Mouse (Mus musculus) MEL (cell line): Measurements from ENCODE around the gene Arhgap20. TPM values are rescaled to one million over a fixed set of nuclear protein-coding genes. Genes with fewer than 3 reads are reported as not detected.

ENCODE experiments used
- DNase-seq: peaks from one replicate; pipeline ENCODE4 v3.0.0; 2011; ENCODE audit warnings: low read depth, low spot score
- H3K27ac ChIP-seq: 2 replicates; pipeline ENCODE4 v1.5.1; 2012; ENCODE audit warnings: low read depth, mild to moderate bottlenecking, control low read depth, low read length, moderate library complexity; ENCODE audit not compliant: control insufficient read depth
- H3K27me3 ChIP-seq, 2 experiments: fragments of 150-350 bp in 1 of 2; sonication (generic) in 1 of 2; 2 replicates each; pipeline ENCODE4 v1.6.1; 2012; ENCODE audit warnings: low read length in 2 of 2, mild to moderate bottlenecking in 2 of 2, improper control_type of control experiment in 1 of 2, moderate library complexity in 1 of 2; ENCODE audit not compliant: insufficient read depth in 2 of 2, control insufficient read depth in 1 of 2
- H3K36me3 ChIP-seq, 2 experiments: 2 replicates each; pipeline ENCODE4 v1.6.1; 2012 to 2014; ENCODE audit warnings: low read length in 2 of 2, improper control_type of control experiment in 1 of 2, inconsistent platforms in 1 of 2, mild to moderate bottlenecking in 1 of 2; ENCODE audit not compliant: insufficient read depth in 2 of 2, control insufficient read depth in 1 of 2
- H3K4me1 ChIP-seq, 2 experiments: fragments of 150-350 bp in 1 of 2; sonication (generic) in 1 of 2; 2 replicates each; pipeline ENCODE4 v1.6.1; 2012; ENCODE audit warnings: low read length in 2 of 2, improper control_type of control experiment in 1 of 2, mild to moderate bottlenecking in 1 of 2; ENCODE audit not compliant: insufficient read depth in 2 of 2, control insufficient read depth in 1 of 2
- H3K4me3 ChIP-seq, 2 experiments: fragments of 150-350 bp in 1 of 2; sonication (generic) in 1 of 2; 2 replicates each; pipeline ENCODE4 v1.5.1; 2012; ENCODE audit warnings: low read depth in 2 of 2, low read length in 2 of 2, mild to moderate bottlenecking in 2 of 2, moderate library complexity in 2 of 2, control low read depth in 1 of 2, improper control_type of control experiment in 1 of 2; ENCODE audit not compliant: control insufficient read depth in 1 of 2, insufficient read depth in 1 of 2
- H3K79me2 ChIP-seq: 2 replicates; pipeline ENCODE4 v1.6.1; 2012; ENCODE audit warnings: mild to moderate bottlenecking, low read length, moderate library complexity; ENCODE audit not compliant: control insufficient read depth, poor library complexity, insufficient read depth
- H3K9ac ChIP-seq: 2 replicates; pipeline ENCODE4 v1.6.1; 2012; ENCODE audit warnings: low read depth, mild to moderate bottlenecking, control low read depth, low read length, moderate library complexity; ENCODE audit not compliant: control insufficient read depth, poor library complexity, severe bottlenecking
- H3K9me3 ChIP-seq: fragments of 150-350 bp; sonication (generic); replicated peaks from 2 replicates; pipeline ENCODE4 v1.6.1; 2012; ENCODE audit warnings: mild to moderate bottlenecking, low read length, improper control_type of control experiment, moderate library complexity; ENCODE audit not compliant: insufficient read depth
- CHD2 ChIP-seq: IDR thresholded peaks from 2 replicates; pipeline ENCODE4 v1.6.1; 2011; ENCODE audit warnings: low read length, improper control_type of control experiment
- ETS1 ChIP-seq: IDR thresholded peaks from 2 replicates; pipeline ENCODE4 v1.6.1; 2012; ENCODE audit warnings: low read depth, mild to moderate bottlenecking, inconsistent platforms, low read length, improper control_type of control experiment, moderate library complexity
- GABPA ChIP-seq: IDR thresholded peaks from 2 replicates; pipeline ENCODE4 v1.6.1; 2012; ENCODE audit warnings: low read depth, mild to moderate bottlenecking, inconsistent platforms, low read length, improper control_type of control experiment, moderate library complexity
- GATA1 ChIP-seq: IDR thresholded peaks from 2 replicates; pipeline ENCODE4 v1.6.1; 2011; ENCODE audit warnings: low read depth, low read length, improper control_type of control experiment
- HCFC1 ChIP-seq: IDR thresholded peaks from 2 replicates; pipeline ENCODE4 v1.6.1; 2012; ENCODE audit warnings: low read depth, mild to moderate bottlenecking, inconsistent platforms, low read length, improper control_type of control experiment, moderate library complexity
- JUND ChIP-seq: IDR thresholded peaks from 2 replicates; pipeline ENCODE4 v1.6.1; 2011; ENCODE audit warnings: low read depth, mild to moderate bottlenecking, improper control_type of control experiment, low read length
- KAT2A ChIP-seq: conservative IDR thresholded peaks from 2 replicates; pipeline ENCODE4 v1.6.1; 2012; ENCODE audit warnings: low read depth, low read length, improper control_type of control experiment, inconsistent platforms
- MAFK ChIP-seq: IDR thresholded peaks from 2 replicates; pipeline ENCODE4 v1.6.1; 2011; ENCODE audit warnings: low read depth, mild to moderate bottlenecking, low read length, improper control_type of control experiment, borderline replicate concordance
- MXI1 ChIP-seq: IDR thresholded peaks from 2 replicates; pipeline ENCODE4 v1.6.1; 2011; ENCODE audit warnings: mild to moderate bottlenecking, low read depth, low read length, improper control_type of control experiment
- NELFE ChIP-seq: IDR thresholded peaks from 2 replicates; pipeline ENCODE4 v1.6.1; 2011; ENCODE audit warnings: low read depth, low read length, improper control_type of control experiment
- NRF1 ChIP-seq: IDR thresholded peaks from 2 replicates; pipeline ENCODE4 v1.6.1; 2014; ENCODE audit warnings: low read depth, mild to moderate bottlenecking, inconsistent platforms, low read length, improper control_type of control experiment, moderate library complexity; ENCODE audit not compliant: poor library complexity, insufficient read depth, severe bottlenecking
- POLR2A ChIP-seq, 2 experiments: IDR thresholded peaks; 2 replicates each; pipeline ENCODE4 v1.6.1; 2011 to 2012; ENCODE audit warnings: low read length in 2 of 2, mild to moderate bottlenecking in 2 of 2, control low read depth in 1 of 2, improper control_type of control experiment in 1 of 2, low read depth in 1 of 2, moderate library complexity in 1 of 2; ENCODE audit not compliant: control insufficient read depth in 1 of 2, insufficient read depth in 1 of 2, poor library complexity in 1 of 2
- POLR2AphosphoS2 ChIP-seq: IDR thresholded peaks from 2 replicates; pipeline ENCODE4 v1.6.1; 2011; ENCODE audit warnings: low read length, improper control_type of control experiment
- RCOR1 ChIP-seq: IDR thresholded peaks from 2 replicates; pipeline ENCODE4 v1.6.1; 2012; ENCODE audit warnings: low read depth, mild to moderate bottlenecking, inconsistent platforms, low read length, improper control_type of control experiment
- SIN3A ChIP-seq: IDR thresholded peaks from 2 replicates; pipeline ENCODE4 v1.6.1; 2012; ENCODE audit warnings: low read length, improper control_type of control experiment, inconsistent platforms
- TCF12 ChIP-seq: IDR thresholded peaks from 2 replicates; pipeline ENCODE4 v1.6.1; 2014; ENCODE audit warnings: low read depth, mild to moderate bottlenecking, inconsistent platforms, low read length, improper control_type of control experiment, moderate library complexity
- UBTF ChIP-seq: IDR thresholded peaks from 2 replicates; pipeline ENCODE4 v1.6.1; 2012; ENCODE audit warnings: low read depth, mild to moderate bottlenecking, inconsistent platforms, low read length, improper control_type of control experiment, moderate library complexity, borderline replicate concordance; ENCODE audit not compliant: insufficient read depth
- ZMIZ1 ChIP-seq: IDR thresholded peaks from 2 replicates; pipeline ENCODE4 v1.6.1; 2012; ENCODE audit warnings: low read depth, mild to moderate bottlenecking, inconsistent platforms, low read length, improper control_type of control experiment, moderate library complexity
- polyA plus RNA-seq, 2 experiments: library from polyadenylated mRNA; stranded (reverse) in 1 of 2; unstranded in 1 of 2; fragments of >175 nt in 1 of 2; fragments of >200 nt in 1 of 2; gene quantifications; 2 replicates each; pipeline versions ENCODE4 v1.2.1 to v1.2.4; 2012; ENCODE audit warnings: low replicate concordance in 2 of 2, low read depth in 1 of 2; ENCODE audit not compliant: insufficient read length in 2 of 2, insufficient read depth in 1 of 2, missing spikeins in 1 of 2
- total RNA-seq: library from RNA; depleted of rRNA; stranded (reverse); fragments of 300-350 nt; gene quantifications from 2 replicates; pipeline ENCODE4 v1.2.3, GENCODE M21; 2012; rRNA removed

Gene Arhgap20
- total and polyA plus RNA-seq, 3 experiments = not detected

- no peak for DNase-seq
- Histone ChIP-seq H3K4me3 (no peak overlapping the region), H3K27ac (no peak overlapping the region)
Measured at GRCm38 (mm10) chr9:51892921-51893320, 127.8 kb downstream of the Arhgap20 start.

More at GRCm38 (mm10) chr9:51892921-51893320, 127.8 kb downstream of the Arhgap20 start:
- H3K79me2 ChIP-seq = no peaks in the 10 kb centered on the region
- H3K4me1 ChIP-seq = no peaks in the 10 kb centered on the region
- H3K36me3 ChIP-seq = no peaks in the 10 kb centered on the region
- H3K9ac ChIP-seq = no peak overlapping the region
- no peaks in the 10 kb centered on the region for H3K27me3 ChIP-seq
- no peak for TF ChIP-seq ZMIZ1
- TF ChIP-seq UBTF = no peak
- TF ChIP-seq MAFK = no peak
- no peak for TF ChIP-seq POLR2AphosphoS2
- no peak for TF ChIP-seq NELFE
- TF ChIP-seq CHD2 = no peak
- TF ChIP-seq NRF1 = no peak
- TF ChIP-seq ETS1 = no peak
- no peak for TF ChIP-seq KAT2A
- TF ChIP-seq RCOR1 = no peak
- no peak for TF ChIP-seq HCFC1
- TF ChIP-seq GABPA = no peak
- no peak for TF ChIP-seq JUND
- no peak for TF ChIP-seq POLR2A (IDR thresholded peaks at IDR 0.05; ENCODE audit: control insufficient read depth in 1 of 2, insufficient read depth in 1 of 2, low read depth in 1 of 2, low read length in 2 of 2, poor library complexity in 1 of 2)
- no peak for TF ChIP-seq SIN3A
- no peak for TF ChIP-seq TCF12
- no peak for TF ChIP-seq GATA1
- no peak for TF ChIP-seq MXI1
- TF ChIP-seq, all 39 proteins: peak for 0
- no peaks in the 10 kb centered on the region for H3K9me3 ChIP-seq

Other genes starting within 250 kb of the Arhgap20 start
- 39.0 and 39.3 TPM in 2 replicates for gene Fdx1, start 198.2 kb downstream of the Arhgap20 start, total RNA-seq
- 10 to 100 TPM in 1 of 2 experiments, not detected in 1; 40.4 TPM for gene Fdx1, start 198.2 kb downstream of the Arhgap20 start, polyA plus RNA-seq